Mouse (Mus musculus) left cerebral cortex, adult 9 months (tissue): Measurements from ENCODE around the gene Gm6164.
"Not testable (repeated sequence)": the region's sequence is repeated elsewhere in the genome, so short reads cannot be mapped to it uniquely, and the experiment has no call there.

Source experiments
- DNase-seq, 2 experiments: peaks; one replicate each; pipeline ENCODE4 v3.0.0; 2022; ENCODE audit warnings: low spot score in 2 of 2

Gm6164 gene

DNA sequence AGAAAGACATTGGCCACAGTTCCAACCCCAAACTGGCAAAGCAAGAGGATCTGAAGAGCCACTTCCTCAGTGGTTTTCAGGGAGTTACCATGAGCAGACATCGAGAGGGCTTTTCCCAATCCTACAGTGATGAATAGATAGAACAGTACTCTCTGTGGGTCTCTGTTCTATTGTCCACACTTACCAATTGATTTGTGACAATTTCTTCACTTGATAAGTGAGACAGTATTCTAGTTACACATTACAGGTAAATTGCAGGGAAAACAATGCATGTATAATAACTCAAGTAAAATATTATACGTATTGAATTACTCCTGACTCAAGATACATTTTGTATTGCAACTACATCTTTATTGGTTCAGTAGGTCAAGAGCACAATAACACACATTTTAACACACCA is at the start of gene Gm6164:
Gene Gm6164 (minus strand): TSS at position 101 of the 400 bp plus-strand sequence.
- not testable (repeated sequence) for DNase-seq

DNA sequence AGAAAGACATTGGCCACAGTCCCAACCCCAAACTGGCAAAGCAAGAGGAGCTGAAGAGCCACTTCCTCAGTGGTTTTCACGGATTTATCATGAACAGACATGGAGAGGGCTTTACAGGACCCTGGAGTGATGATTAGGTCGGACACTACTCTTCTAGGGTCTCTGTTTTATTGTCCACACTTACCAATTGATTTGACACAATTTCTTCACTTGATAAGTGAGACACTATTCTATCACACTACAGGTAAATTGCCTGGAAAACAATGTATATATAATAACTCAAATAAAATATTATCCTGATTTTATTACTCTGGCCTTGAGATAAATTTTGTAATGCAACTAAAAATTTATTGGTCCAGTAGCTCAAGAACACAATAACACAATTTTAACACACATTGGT is 28.3 kb upstream of the Gm6164 start, which contains the start of gene Gm4498:
Gene Gm4498 (minus strand): TSS at position 101 of the 400 bp plus-strand sequence.
- not testable (repeated sequence) for DNase-seq

GRCm38 (mm10) chr7:20193410-20193809 is 12.0 kb downstream of the Gm6164 start, which contains the start of gene Vmn1r95:
TSS of gene Vmn1r95 (plus strand) at chr7:20193710.
- DNase-seq, result not testable (repeated sequence)

GRCm38 (mm10) chr7:20168277-20168676 is 37.1 kb downstream of the Gm6164 start, which contains the start of gene Vmn1r94:
TSS of gene Vmn1r94 (minus strand) at chr7:20168377.
- DNase-seq, result not testable (repeated sequence)
